In genomic region chr2:25318119-25318966, GRCm38 (mm10) we compare ENCODE assay signal across 9 mouse cellular contexts. TPM values are rescaled to one million over a fixed set of nuclear protein-coding genes. Genes with fewer than 3 reads are reported as not detected.
DNase-seq lines count a peak whose midpoint lies in the region; ATAC-seq lines count a peak whose summit lies in the region.
"Had no signal": no experiment of that assay in that cellular context is flagged by ENCODE, and none has a peak within 500 bp of the region (broad histone marks: within the 10 kb centered on the region; RNA-seq: fewer than 3 reads in every experiment).

No protein-coding gene starts in this region.

- ATAC-seq in heart, embryonic 14.5 days (ENCODE audit: insufficient number of reproducible peaks, insufficient read depth, low FRiP score, low read depth), result no peak
- peak; percentile 31; the same call in 1 of the 2 replicates for ATAC-seq in embryonic facial prominence, embryonic 14.5 days (ENCODE audit: low read depth)

- intact Hi-C loops in heart, postnatal 25 days (cut with DNase I), result no loop called here
- intact Hi-C loops in left cerebral cortex, postnatal 36 days (cut with DNase I), result no loop called here

- no peak overlapping the region for H3K9ac ChIP-seq in heart, embryonic 14.5 days (ENCODE audit: low read length)
- no peak overlapping the region for H3K9ac ChIP-seq in embryonic facial prominence, embryonic 14.5 days (ENCODE audit: low read depth, low read length)

- peaks cover 58% of the 10 kb centered on the region for H3K27me3 ChIP-seq in heart, embryonic 14.5 days (ENCODE audit: control insufficient read depth, insufficient read depth, low read length)
- peaks cover 50% of the 10 kb centered on the region for H3K27me3 ChIP-seq in embryonic facial prominence, embryonic 14.5 days (replicated peaks; ENCODE audit: control insufficient read depth, insufficient read depth, low read length)

- no peak overlapping the region for H3K27ac ChIP-seq in heart, embryonic 14.5 days (replicated peaks in 1 of 2; ENCODE audit: control insufficient read depth in 1 of 2, insufficient read depth in 1 of 2, low read depth in 2 of 2, low read length in 2 of 2)
- no peak overlapping the region for H3K27ac ChIP-seq in embryonic facial prominence, embryonic 14.5 days (replicated peaks; ENCODE audit: low read depth, low read length)

- H3K36me3 ChIP-seq in heart, embryonic 14.5 days (ENCODE audit: control insufficient read depth, insufficient read depth, low read length), result no peaks in the 10 kb centered on the region
- no peaks in the 10 kb centered on the region for H3K36me3 ChIP-seq in embryonic facial prominence, embryonic 14.5 days (ENCODE audit: control insufficient read depth, insufficient read depth, low read length)

- peak overlapping the region; percentile 62 for H3K4me2 ChIP-seq in heart, embryonic 14.5 days (ENCODE audit: low read length)
- H3K4me2 ChIP-seq in embryonic facial prominence, embryonic 14.5 days (ENCODE audit: low read depth, low read length), result peak overlapping the region; percentile 55

- H3K4me1 ChIP-seq in heart, embryonic 14.5 days (ENCODE audit: control insufficient read depth in 2 of 2, insufficient read depth in 2 of 2, low read length in 2 of 2), result peaks cover 5 to 6% of the 10 kb centered on the region in 2 experiments; a peak in 3 of 4 replicates
- peaks cover 3% of the 10 kb centered on the region; the same call in 1 of the 2 replicates for H3K4me1 ChIP-seq in embryonic facial prominence, embryonic 14.5 days (ENCODE audit: control insufficient read depth, insufficient read depth, low read length)

- DNase-seq in heart, postnatal 25 days (ENCODE audit: low spot score), result no peak
- peak; percentile 31 for DNase-seq in ES-CJ7 (ENCODE audit: low read depth, low spot score)
- DNase-seq in embryonic facial prominence, embryonic 14.5 days (ENCODE audit: low spot score), result peak; percentile 8
- DNase-seq in left cerebral cortex, postnatal 36 days (ENCODE audit: low spot score in 2 of 2), result peak; percentile 66 to 73
- DNase-seq in right cerebral cortex, postnatal 14 days, result peak; percentile 36
- no peak for DNase-seq in kidney, adult 18-20 months
- DNase-seq in urinary bladder, adult 2 months (ENCODE audit: low spot score), result no peak

- no peaks in the 10 kb centered on the region for H3K9me3 ChIP-seq in heart, embryonic 14.5 days (ENCODE audit: control insufficient read depth, low read length)
- no peaks in the 10 kb centered on the region for H3K9me3 ChIP-seq in embryonic facial prominence, embryonic 14.5 days (ENCODE audit: control insufficient read depth, low read length)

- WGBS in heart, embryonic 14.5 days, result 7% methylated on average over 31 of the region's 31 CpGs
- 6% methylated on average over 17 of the region's 31 CpGs for WGBS in embryonic facial prominence, embryonic 14.5 days

- H3K4me3 ChIP-seq in heart, embryonic 14.5 days (ENCODE audit: control insufficient read depth in 1 of 2, insufficient read depth in 1 of 2, low read depth in 1 of 2, low read length in 2 of 2), result peak overlapping the region; percentile 23 to 29; a peak in 3 of 4 replicates
- H3K4me3 ChIP-seq in embryonic facial prominence, embryonic 14.5 days (ENCODE audit: low read depth, low read length), result peak overlapping the region; percentile 34

RNA-seq across cellular contexts. Expression of gene Grin1, which starts 0.6 kb away (rescaled TPM):
- 0.05 TPM in 1 of 2 replicates, not detected in the other for polyA plus RNA-seq in heart, embryonic 14.5 days (2014; fragmentation: Nextera tagmentation; extraction: Ambion mirVana)
- not detected for total RNA-seq in heart, postnatal 25 days (2021)
- 1.7 and 1.8 TPM in 2 replicates for polyA plus RNA-seq in embryonic facial prominence, embryonic 14.5 days (2014; fragmentation: Nextera tagmentation; extraction: Ambion mirVana)
- 100 to 1,000 TPM; 451 to 471 TPM for total RNA-seq in left cerebral cortex, postnatal 36 days (2021)
- polyA plus RNA-seq in urinary bladder, adult 2 months (2012; rRNA removed), result 1.1 TPM in 2 replicates

RNA-seq across cellular contexts. Expression of gene Man1b1, which starts 13.8 kb away (rescaled TPM):
- polyA plus RNA-seq in heart, embryonic 14.5 days (2014; fragmentation: Nextera tagmentation; extraction: Ambion mirVana), result 42.8 and 48.1 TPM in 2 replicates
- total RNA-seq in heart, postnatal 25 days (2021), result 10 to 100 TPM; 18.0 to 20.9 TPM
- 74.7 and 75.0 TPM in 2 replicates for polyA plus RNA-seq in embryonic facial prominence, embryonic 14.5 days (2014; fragmentation: Nextera tagmentation; extraction: Ambion mirVana)
- 10 to 100 TPM; 57.0 to 63.7 TPM for total RNA-seq in left cerebral cortex, postnatal 36 days (2021)
- polyA plus RNA-seq in urinary bladder, adult 2 months (2012; rRNA removed), result 15.2 and 22.8 TPM in 2 replicates

RNA-seq across cellular contexts. Expression of gene Lrrc26, which starts 28.6 kb away (rescaled TPM):
- not detected in 2 replicates for polyA plus RNA-seq in heart, embryonic 14.5 days (2014; fragmentation: Nextera tagmentation; extraction: Ambion mirVana)
- total RNA-seq in heart, postnatal 25 days (2021), result not detected
- 2.3 and 5.1 TPM in 2 replicates for polyA plus RNA-seq in embryonic facial prominence, embryonic 14.5 days (2014; fragmentation: Nextera tagmentation; extraction: Ambion mirVana)
- not detected for total RNA-seq in left cerebral cortex, postnatal 36 days (2021)
- polyA plus RNA-seq in urinary bladder, adult 2 months (2012; rRNA removed), result 7.0 and 8.2 TPM in 2 replicates
- polyA plus RNA-seq: frontal cortex, adult 2 months had no signal

RNA-seq across cellular contexts. Expression of gene Tmem210, which starts 30.4 kb away (rescaled TPM):
- not detected in 2 replicates for polyA plus RNA-seq in heart, embryonic 14.5 days (2014; fragmentation: Nextera tagmentation; extraction: Ambion mirVana)
- total RNA-seq in heart, postnatal 25 days (2021), result not detected
- not detected in 2 replicates for polyA plus RNA-seq in embryonic facial prominence, embryonic 14.5 days (2014; fragmentation: Nextera tagmentation; extraction: Ambion mirVana)
- total RNA-seq in left cerebral cortex, postnatal 36 days (2021), result not detected
- polyA plus RNA-seq in urinary bladder, adult 2 months (2012; rRNA removed), result not detected in 2 replicates
- polyA plus RNA-seq: frontal cortex, adult 2 months had no signal

RNA-seq across cellular contexts. Expression of gene Dpp7, which starts 37.8 kb away (rescaled TPM):
- 11.5 and 12.4 TPM in 2 replicates for polyA plus RNA-seq in heart, embryonic 14.5 days (2014; fragmentation: Nextera tagmentation; extraction: Ambion mirVana)
- 1 to 10 TPM; 3.0 to 3.4 TPM for total RNA-seq in heart, postnatal 25 days (2021)
- 19.7 and 23.8 TPM in 2 replicates for polyA plus RNA-seq in embryonic facial prominence, embryonic 14.5 days (2014; fragmentation: Nextera tagmentation; extraction: Ambion mirVana)
- 10 to 100 TPM; 27.1 to 34.1 TPM for total RNA-seq in left cerebral cortex, postnatal 36 days (2021)
- 36.0 and 37.3 TPM in 2 replicates for polyA plus RNA-seq in urinary bladder, adult 2 months (2012; rRNA removed)

Comparison
In these comparisons a context has a peak if more than half of its experiments do, and no peak if none do; other contexts are left out.
1. DNase-seq: peak in ES-CJ7 (single experiment), embryonic facial prominence, embryonic 14.5 days (single experiment), left cerebral cortex, postnatal 36 days (2 of 2) and right cerebral cortex, postnatal 14 days (single experiment); none in heart, postnatal 25 days (single experiment), kidney, adult 18-20 months (single experiment) and urinary bladder, adult 2 months (single experiment).